Mouse (Mus musculus) MEL (cell line): ENCODE measurements around the gene Vmn1r181. TPM values are rescaled to one million over a fixed set of nuclear protein-coding genes. Genes with fewer than 3 reads are reported as not detected.
"Not testable (repeated sequence)": the region's sequence is repeated elsewhere in the genome, so short reads cannot be mapped to it uniquely, and the experiment has no call there.

Experiments used
- DNase-seq: peaks from one replicate; pipeline ENCODE4 v3.0.0; 2011; ENCODE audit warnings: low read depth, low spot score
- H3K27ac ChIP-seq: 2 replicates; pipeline ENCODE4 v1.5.1; 2012; ENCODE audit warnings: low read depth, mild to moderate bottlenecking, control low read depth, low read length, moderate library complexity; ENCODE audit not compliant: control insufficient read depth
- H3K27me3 ChIP-seq, 2 experiments: fragments of 150-350 bp in 1 of 2; sonication (generic) in 1 of 2; 2 replicates each; pipeline ENCODE4 v1.6.1; 2012; ENCODE audit warnings: low read length in 2 of 2, mild to moderate bottlenecking in 2 of 2, improper control_type of control experiment in 1 of 2, moderate library complexity in 1 of 2; ENCODE audit not compliant: insufficient read depth in 2 of 2, control insufficient read depth in 1 of 2
- H3K36me3 ChIP-seq, 2 experiments: 2 replicates each; pipeline ENCODE4 v1.6.1; 2012 to 2014; ENCODE audit warnings: low read length in 2 of 2, improper control_type of control experiment in 1 of 2, inconsistent platforms in 1 of 2, mild to moderate bottlenecking in 1 of 2; ENCODE audit not compliant: insufficient read depth in 2 of 2, control insufficient read depth in 1 of 2
- H3K4me1 ChIP-seq, 2 experiments: fragments of 150-350 bp in 1 of 2; sonication (generic) in 1 of 2; 2 replicates each; pipeline ENCODE4 v1.6.1; 2012; ENCODE audit warnings: low read length in 2 of 2, improper control_type of control experiment in 1 of 2, mild to moderate bottlenecking in 1 of 2; ENCODE audit not compliant: insufficient read depth in 2 of 2, control insufficient read depth in 1 of 2
- H3K4me3 ChIP-seq, 2 experiments: fragments of 150-350 bp in 1 of 2; sonication (generic) in 1 of 2; 2 replicates each; pipeline ENCODE4 v1.5.1; 2012; ENCODE audit warnings: low read depth in 2 of 2, low read length in 2 of 2, mild to moderate bottlenecking in 2 of 2, moderate library complexity in 2 of 2, control low read depth in 1 of 2, improper control_type of control experiment in 1 of 2; ENCODE audit not compliant: control insufficient read depth in 1 of 2, insufficient read depth in 1 of 2
- H3K79me2 ChIP-seq: 2 replicates; pipeline ENCODE4 v1.6.1; 2012; ENCODE audit warnings: mild to moderate bottlenecking, low read length, moderate library complexity; ENCODE audit not compliant: control insufficient read depth, poor library complexity, insufficient read depth
- H3K9ac ChIP-seq: 2 replicates; pipeline ENCODE4 v1.6.1; 2012; ENCODE audit warnings: low read depth, mild to moderate bottlenecking, control low read depth, low read length, moderate library complexity; ENCODE audit not compliant: control insufficient read depth, poor library complexity, severe bottlenecking
- H3K9me3 ChIP-seq: fragments of 150-350 bp; sonication (generic); replicated peaks from 2 replicates; pipeline ENCODE4 v1.6.1; 2012; ENCODE audit warnings: mild to moderate bottlenecking, low read length, improper control_type of control experiment, moderate library complexity; ENCODE audit not compliant: insufficient read depth
- BHLHE40 ChIP-seq: IDR thresholded peaks from 2 replicates; pipeline ENCODE4 v1.6.1; 2012; ENCODE audit warnings: low read depth, mild to moderate bottlenecking, inconsistent platforms, low read length, improper control_type of control experiment, borderline replicate concordance
- CHD2 ChIP-seq: IDR thresholded peaks from 2 replicates; pipeline ENCODE4 v1.6.1; 2011; ENCODE audit warnings: low read length, improper control_type of control experiment
- CTCF ChIP-seq, 3 experiments: IDR thresholded peaks in 2 of 3; conservative IDR thresholded peaks in 1 of 3; 2 replicates each; pipeline ENCODE4 v1.5.1; 2011 to 2012; ENCODE audit warnings: low read length in 3 of 3, low read depth in 2 of 3, mild to moderate bottlenecking in 2 of 3, improper control_type of control experiment in 1 of 3, inconsistent platforms in 1 of 3, mixed read lengths in 1 of 3, moderate library complexity in 1 of 3; ENCODE audit not compliant: control insufficient read depth in 1 of 3, insufficient read depth in 1 of 3, poor library complexity in 1 of 3, severe bottlenecking in 1 of 3
- HCFC1 ChIP-seq: IDR thresholded peaks from 2 replicates; pipeline ENCODE4 v1.6.1; 2012; ENCODE audit warnings: low read depth, mild to moderate bottlenecking, inconsistent platforms, low read length, improper control_type of control experiment, moderate library complexity
- JUND ChIP-seq: IDR thresholded peaks from 2 replicates; pipeline ENCODE4 v1.6.1; 2011; ENCODE audit warnings: low read depth, mild to moderate bottlenecking, improper control_type of control experiment, low read length
- KAT2A ChIP-seq: conservative IDR thresholded peaks from 2 replicates; pipeline ENCODE4 v1.6.1; 2012; ENCODE audit warnings: low read depth, low read length, improper control_type of control experiment, inconsistent platforms
- MAFK ChIP-seq: IDR thresholded peaks from 2 replicates; pipeline ENCODE4 v1.6.1; 2011; ENCODE audit warnings: low read depth, mild to moderate bottlenecking, low read length, improper control_type of control experiment, borderline replicate concordance
- MAX ChIP-seq: IDR thresholded peaks from 2 replicates; pipeline ENCODE4 v1.6.1; 2011; ENCODE audit warnings: low read length, improper control_type of control experiment
- MYB ChIP-seq: IDR thresholded peaks from 2 replicates; pipeline ENCODE4 v1.6.1; 2011; ENCODE audit warnings: mild to moderate bottlenecking, low read depth, low read length, improper control_type of control experiment
- POLR2A ChIP-seq, 2 experiments: IDR thresholded peaks; 2 replicates each; pipeline ENCODE4 v1.6.1; 2011 to 2012; ENCODE audit warnings: low read length in 2 of 2, mild to moderate bottlenecking in 2 of 2, control low read depth in 1 of 2, improper control_type of control experiment in 1 of 2, low read depth in 1 of 2, moderate library complexity in 1 of 2; ENCODE audit not compliant: control insufficient read depth in 1 of 2, insufficient read depth in 1 of 2, poor library complexity in 1 of 2
- POLR2AphosphoS2 ChIP-seq: IDR thresholded peaks from 2 replicates; pipeline ENCODE4 v1.6.1; 2011; ENCODE audit warnings: low read length, improper control_type of control experiment
- RAD21 ChIP-seq: IDR thresholded peaks from 2 replicates; pipeline ENCODE4 v1.6.1; 2011; ENCODE audit warnings: mild to moderate bottlenecking, low read depth, low read length, improper control_type of control experiment
- SMC3 ChIP-seq: IDR thresholded peaks from 2 replicates; pipeline ENCODE4 v1.6.1; 2011; ENCODE audit warnings: low read depth, low read length, improper control_type of control experiment
- ZC3H11A ChIP-seq: IDR thresholded peaks from 2 replicates; pipeline ENCODE4 v1.6.1; 2012; ENCODE audit warnings: low read depth, mild to moderate bottlenecking, inconsistent platforms, low read length, improper control_type of control experiment
- polyA plus RNA-seq, 2 experiments: library from polyadenylated mRNA; stranded (reverse) in 1 of 2; unstranded in 1 of 2; fragments of >175 nt in 1 of 2; fragments of >200 nt in 1 of 2; gene quantifications; 2 replicates each; pipeline versions ENCODE4 v1.2.1 to v1.2.4; 2012; ENCODE audit warnings: low replicate concordance in 2 of 2, low read depth in 1 of 2; ENCODE audit not compliant: insufficient read length in 2 of 2, insufficient read depth in 1 of 2, missing spikeins in 1 of 2
- total RNA-seq: library from RNA; depleted of rRNA; stranded (reverse); fragments of 300-350 nt; gene quantifications from 2 replicates; pipeline ENCODE4 v1.2.3, GENCODE M21; 2012; rRNA removed

Vmn1r181 gene
- total and polyA plus RNA-seq, 3 experiments: not detected

- TF ChIP-seq CTCF (IDR thresholded peaks at IDR 0.05 in 2 of 3, conservative IDR thresholded peaks at IDR 0.05 in 1 of 3; ENCODE audit: control insufficient read depth in 1 of 3, insufficient read depth in 1 of 3, low read depth in 2 of 3, low read length in 3 of 3, poor library complexity in 1 of 3, severe bottlenecking in 1 of 3) (peak in 2 of 3 experiments; percentile 19 to 39; a peak in 3 of 6 replicates), SMC3 (peak; percentile 39), RAD21 (peak; percentile 41)
- not testable (repeated sequence) for H3K79me2 ChIP-seq, H3K4me1 ChIP-seq, H3K36me3 ChIP-seq, H3K4me3 ChIP-seq, H3K27me3 ChIP-seq, H3K9me3 ChIP-seq, H3K9ac ChIP-seq, H3K27ac ChIP-seq
- DNase-seq: peak; percentile 15
These were observed 6.4 kb upstream of the Vmn1r181 start for GRCm38 (mm10) chr7:23968044-23968443.

- TF ChIP-seq POLR2A (IDR thresholded peaks at IDR 0.05; ENCODE audit: control insufficient read depth in 1 of 2, insufficient read depth in 1 of 2, low read depth in 1 of 2, low read length in 2 of 2, poor library complexity in 1 of 2) (no peak), KAT2A (no peak), MYB (no peak), BHLHE40 (no peak), MAX (no peak), POLR2AphosphoS2 (no peak), ZC3H11A (no peak), JUND (no peak), CHD2 (no peak), HCFC1 (no peak), MAFK (no peak)
- no peaks in the 10 kb centered on the region for H3K4me1 ChIP-seq
- H3K36me3 ChIP-seq: no peaks in the 10 kb centered on the region
- H3K27me3 ChIP-seq: no peaks in the 10 kb centered on the region
- no peaks in the 10 kb centered on the region for H3K9me3 ChIP-seq
- H3K4me3 ChIP-seq: no peak within 1 kb of the TSS
- DNase-seq: no peak
- H3K27ac ChIP-seq: no peak within 1 kb of the TSS
- H3K9ac ChIP-seq: no peak within 1 kb of the TSS
- no peaks in the 10 kb centered on the region for H3K79me2 ChIP-seq
These were observed 27.0 kb downstream of the Vmn1r181 start, which contains the start of gene V1rd19 for GRCm38 (mm10) chr7:24001391-24001790. Gene V1rd19, plus strand, starts transcription at chr7:24001691.

Other genes with a start within 250 kb of the Vmn1r181 start
- gene Vmn1r174, start 222.3 kb upstream of the Vmn1r181 start, total RNA-seq: not detected in 2 replicates
- not detected for gene Vmn1r174, start 222.3 kb upstream of the Vmn1r181 start, polyA plus RNA-seq
- not detected in 2 replicates for gene Vmn1r175, start 164.0 kb upstream of the Vmn1r181 start, total RNA-seq
- not detected for gene Vmn1r175, start 164.0 kb upstream of the Vmn1r181 start, polyA plus RNA-seq
- gene Vmn1r176, start 137.2 kb upstream of the Vmn1r181 start, total RNA-seq: not detected in 2 replicates
- not detected for gene Vmn1r176, start 137.2 kb upstream of the Vmn1r181 start, polyA plus RNA-seq
- not detected in 2 replicates for gene Vmn1r177, start 108.2 kb upstream of the Vmn1r181 start, total RNA-seq
- not detected for gene Vmn1r177, start 108.2 kb upstream of the Vmn1r181 start, polyA plus RNA-seq
- gene Vmn1r178, start 82.6 kb upstream of the Vmn1r181 start, total RNA-seq: not detected in 2 replicates
- not detected for gene Vmn1r178, start 82.6 kb upstream of the Vmn1r181 start, polyA plus RNA-seq
- gene Vmn1r179, start 47.6 kb upstream of the Vmn1r181 start, total RNA-seq: not detected in 2 replicates
- not detected for gene Vmn1r179, start 47.6 kb upstream of the Vmn1r181 start, polyA plus RNA-seq
- gene Vmn1r180, start 24.0 kb upstream of the Vmn1r181 start, total RNA-seq: not detected in 2 replicates
- not detected for gene Vmn1r180, start 24.0 kb upstream of the Vmn1r181 start, polyA plus RNA-seq
- gene V1rd19, start 27.1 kb downstream of the Vmn1r181 start, total RNA-seq: not detected in 2 replicates
- gene V1rd19, start 27.1 kb downstream of the Vmn1r181 start, polyA plus RNA-seq: not detected
- gene Vmn1r183, start 78.6 kb downstream of the Vmn1r181 start, total RNA-seq: not detected in 2 replicates
- gene Vmn1r183, start 78.6 kb downstream of the Vmn1r181 start, polyA plus RNA-seq: under 1 TPM in 1 of 2 experiments, not detected in 1; 0.03 TPM
- gene Zfp180, start 107.3 kb downstream of the Vmn1r181 start, total RNA-seq: 20.7 and 21.9 TPM in 2 replicates
- gene Zfp180, start 107.3 kb downstream of the Vmn1r181 start, polyA plus RNA-seq: 10 to 100 TPM in 1 of 2 experiments, not detected in 1; 21.6 TPM
- gene Zfp112, start 137.7 kb downstream of the Vmn1r181 start, total RNA-seq: 0.50 and 0.59 TPM in 2 replicates
- gene Zfp112, start 137.7 kb downstream of the Vmn1r181 start, polyA plus RNA-seq: under 1 TPM in 1 of 2 experiments, not detected in 1; 0.84 TPM
- 4.2 and 6.2 TPM in 2 replicates for gene Zfp235, start 159.6 kb downstream of the Vmn1r181 start, total RNA-seq
- gene Zfp235, start 159.6 kb downstream of the Vmn1r181 start, polyA plus RNA-seq: 1 to 10 TPM in 1 of 2 experiments, not detected in 1; 4.5 TPM
- not detected in 2 replicates for gene Zfp114, start 200.4 kb downstream of the Vmn1r181 start, total RNA-seq
- not detected for gene Zfp114, start 200.4 kb downstream of the Vmn1r181 start, polyA plus RNA-seq
- not detected in 2 replicates for gene Zfp111, start 236.8 kb downstream of the Vmn1r181 start, total RNA-seq
- not detected for gene Zfp111, start 236.8 kb downstream of the Vmn1r181 start, polyA plus RNA-seq